Mouse (Mus musculus): Measurements from ENCODE around the gene Ptges.

- TF ChIP-seq CTCF (IDR thresholded peaks at IDR 0.05) (no peak), EP300 (IDR thresholded peaks at IDR 0.05) (no peak)
Observed at GRCm38 (mm10) chr2:30959856-30960255, 30.2 kb upstream of the Ptges start.

Measured in lung, postnatal 0 days (tissue).